Mouse (Mus musculus): Measurements from ENCODE around the gene Rhobtb1.

DNA sequence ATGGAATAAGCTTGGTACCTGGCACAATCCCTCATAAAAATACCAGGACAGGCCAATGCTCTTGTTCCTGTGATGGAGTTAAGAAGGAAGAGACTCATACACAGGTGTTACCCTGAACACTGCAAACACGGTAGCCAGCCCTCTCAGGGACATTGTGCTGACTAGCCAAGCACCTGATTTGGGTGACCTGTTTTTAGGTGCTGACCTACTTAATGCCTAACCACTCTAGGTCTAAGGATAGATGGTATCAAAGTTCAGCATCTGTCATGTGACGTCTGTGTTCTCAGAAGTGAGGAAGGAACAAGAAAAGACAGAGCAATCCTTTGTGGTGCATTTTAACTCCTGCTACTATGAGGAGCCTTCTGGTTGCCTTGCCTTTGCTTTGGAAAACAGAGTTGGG lies 9.6 kb downstream of the Rhobtb1 start:
- TF ChIP-seq CTCF (IDR thresholded peaks at IDR 0.05; ENCODE audit: low read depth) (no peak), EP300 (IDR thresholded peaks at IDR 0.05; ENCODE audit: low read depth) (no peak)
